Mouse (Mus musculus): ENCODE measurements around the gene Tmem163. TPM values are rescaled to one million over a fixed set of nuclear protein-coding genes. Genes with fewer than 3 reads are reported as not detected.

Tmem163 gene
- polyA plus RNA-seq, 1 experiment from 2014 or later = 54.1 TPM

- ATAC-seq (ENCODE audit: low FRiP score) = no peak
- no peaks in the 10 kb centered on the region for H3K36me3 ChIP-seq
- 29% methylated on average over 12 of the region's 12 CpGs for WGBS
- H3K4me1 ChIP-seq = peaks cover 36% of the 10 kb centered on the region
- H3K4me2 ChIP-seq = peak overlapping the region; percentile 80
- no peaks in the 10 kb centered on the region for H3K9me3 ChIP-seq (replicated peaks)
- H3K27me3 ChIP-seq (replicated peaks) = peaks cover 46% of the 10 kb centered on the region
- H3K9ac ChIP-seq (replicated peaks) = peak overlapping the region; percentile 64
- peak overlapping the region; percentile 74 for H3K27ac ChIP-seq (replicated peaks)
- H3K4me3 ChIP-seq (replicated peaks) = peak overlapping the region; percentile 62
Observed at GRCm38 (mm10) chr1:127676116-127676515, 3.2 kb downstream of the Tmem163 start.

- Histone ChIP-seq H3K4me1 (peaks cover 36% of the 10 kb centered on the region), H3K27ac (replicated peaks) (peak overlapping the region; percentile 64), H3K4me2 (peak overlapping the region; percentile 80), H3K36me3 (no peaks in the 10 kb centered on the region), H3K4me3 (replicated peaks) (peak overlapping the region; percentile 62), H3K9me3 (replicated peaks) (no peaks in the 10 kb centered on the region), H3K9ac (replicated peaks) (no peak overlapping the region), H3K27me3 (replicated peaks) (peaks cover 39% of the 10 kb centered on the region)
- no peak for ATAC-seq (ENCODE audit: low FRiP score)
- WGBS = 33% methylated on average over 1 of the region's 1 CpGs
Observed at GRCm38 (mm10) chr1:127675253-127675652, 4.1 kb downstream of the Tmem163 start.

GRCm38 (mm10) chr1:127673221-127674050 is 5.9 kb downstream of the Tmem163 start:
- Histone ChIP-seq H3K27me3 (replicated peaks) (peaks cover 29% of the 10 kb centered on the region), H3K4me2 (peak overlapping the region; percentile 34; the same call in 1 of the 2 replicates), H3K27ac (replicated peaks) (no peak overlapping the region), H3K4me3 (replicated peaks) (no peak overlapping the region), H3K9me3 (replicated peaks) (no peaks in the 10 kb centered on the region), H3K36me3 (no peaks in the 10 kb centered on the region), H3K9ac (replicated peaks) (no peak overlapping the region), H3K4me1 (peaks cover 24% of the 10 kb centered on the region)
- ATAC-seq (ENCODE audit: low FRiP score) = no peak
- 73% methylated on average over 10 of the region's 10 CpGs for WGBS

GRCm38 (mm10) chr1:127668161-127668560 is 11.2 kb downstream of the Tmem163 start:
- Histone ChIP-seq H3K4me2 (no peak overlapping the region), H3K9ac (replicated peaks) (no peak overlapping the region), H3K27me3 (replicated peaks) (peaks cover 9% of the 10 kb centered on the region; the same call in 1 of the 2 replicates), H3K4me1 (no peaks in the 10 kb centered on the region), H3K4me3 (replicated peaks) (no peak overlapping the region), H3K36me3 (no peaks in the 10 kb centered on the region), H3K27ac (replicated peaks) (no peak overlapping the region), H3K9me3 (replicated peaks) (no peaks in the 10 kb centered on the region)
- no peak for ATAC-seq (ENCODE audit: low FRiP score)
- 65% methylated on average over 3 of the region's 3 CpGs for WGBS

GRCm38 (mm10) chr1:127667110-127667860 is 12.1 kb downstream of the Tmem163 start:
- WGBS = 25% methylated on average over 8 of the region's 8 CpGs
- no peak overlapping the region for H3K9ac ChIP-seq (replicated peaks)
- no peaks in the 10 kb centered on the region for H3K9me3 ChIP-seq (replicated peaks)
- H3K4me2 ChIP-seq = no peak overlapping the region
- 0 out of 2 replicates have a peak, but pooled peaks cover under 1% of the 10 kb centered on the region for H3K27me3 ChIP-seq (replicated peaks)
- no peak overlapping the region for H3K4me3 ChIP-seq (replicated peaks)
- H3K4me1 ChIP-seq = 0 out of 2 replicates have a peak, but pooled peaks cover 3% of the 10 kb centered on the region
- H3K27ac ChIP-seq (replicated peaks) = no peak overlapping the region
- no peak for ATAC-seq (ENCODE audit: low FRiP score)
- H3K36me3 ChIP-seq = no peaks in the 10 kb centered on the region

- Histone ChIP-seq H3K4me2 (no peak overlapping the region), H3K9ac (replicated peaks) (no peak overlapping the region), H3K9me3 (replicated peaks) (no peaks in the 10 kb centered on the region), H3K4me1 (peaks cover 11% of the 10 kb centered on the region), H3K36me3 (no peaks in the 10 kb centered on the region), H3K27me3 (replicated peaks) (no peaks in the 10 kb centered on the region), H3K4me3 (replicated peaks) (no peak overlapping the region), H3K27ac (replicated peaks) (no peak overlapping the region)
- 48% methylated on average over 6 of the region's 6 CpGs for WGBS
- no peak for ATAC-seq (ENCODE audit: low FRiP score)
Observed at GRCm38 (mm10) chr1:127666221-127666620, 13.1 kb downstream of the Tmem163 start.

GRCm38 (mm10) chr1:127662385-127663068 is 16.8 kb downstream of the Tmem163 start:
- Histone ChIP-seq H3K4me2 (no peak overlapping the region), H3K27ac (replicated peaks) (no peak overlapping the region), H3K9me3 (replicated peaks) (no peaks in the 10 kb centered on the region), H3K9ac (replicated peaks) (no peak overlapping the region), H3K4me3 (replicated peaks) (no peak overlapping the region), H3K4me1 (peaks cover 15% of the 10 kb centered on the region), H3K36me3 (no peaks in the 10 kb centered on the region), H3K27me3 (replicated peaks) (no peaks in the 10 kb centered on the region)
- 76% methylated on average over 13 of the region's 13 CpGs for WGBS
- ATAC-seq (ENCODE audit: low FRiP score) = no peak

- H3K4me1 ChIP-seq = peaks cover 15% of the 10 kb centered on the region
- peak overlapping the region; percentile 39 for H3K4me2 ChIP-seq
- H3K27me3 ChIP-seq (replicated peaks) = no peaks in the 10 kb centered on the region
- H3K4me3 ChIP-seq (replicated peaks) = no peak overlapping the region
- H3K36me3 ChIP-seq = no peaks in the 10 kb centered on the region
- no peaks in the 10 kb centered on the region for H3K9me3 ChIP-seq (replicated peaks)
- peak overlapping the region; percentile 77 for H3K27ac ChIP-seq (replicated peaks)
- H3K9ac ChIP-seq (replicated peaks) = 0 out of 2 replicates have a peak overlapping the region, but pooled peaks have one; percentile 29
- peak; percentile 85 for ATAC-seq (ENCODE audit: low FRiP score)
- WGBS = 23% methylated on average over 13 of the region's 13 CpGs
Observed at GRCm38 (mm10) chr1:127661118-127662012, 18.0 kb downstream of the Tmem163 start.

- no peaks in the 10 kb centered on the region for H3K36me3 ChIP-seq
- no peak for ATAC-seq (ENCODE audit: low FRiP score)
- H3K4me2 ChIP-seq = no peak overlapping the region
- H3K27me3 ChIP-seq (replicated peaks) = no peaks in the 10 kb centered on the region
- no peaks in the 10 kb centered on the region for H3K4me1 ChIP-seq
- H3K4me3 ChIP-seq (replicated peaks) = no peak overlapping the region
- H3K9ac ChIP-seq (replicated peaks) = no peak overlapping the region
- WGBS = 83% methylated on average over 2 of the region's 2 CpGs
- H3K9me3 ChIP-seq (replicated peaks) = no peaks in the 10 kb centered on the region
- H3K27ac ChIP-seq (replicated peaks) = no peak overlapping the region
Observed at GRCm38 (mm10) chr1:127651564-127651963, 27.8 kb downstream of the Tmem163 start.

GRCm38 (mm10) chr1:127642976-127643769 is 36.2 kb downstream of the Tmem163 start:
- no peak for ATAC-seq (ENCODE audit: low FRiP score)
- 87% methylated on average over 12 of the region's 12 CpGs for WGBS
- no peak overlapping the region for H3K4me2 ChIP-seq
- H3K4me1 ChIP-seq = no peaks in the 10 kb centered on the region
- H3K27ac ChIP-seq (replicated peaks) = no peak overlapping the region
- H3K9me3 ChIP-seq (replicated peaks) = no peaks in the 10 kb centered on the region
- no peaks in the 10 kb centered on the region for H3K27me3 ChIP-seq (replicated peaks)
- H3K36me3 ChIP-seq = no peaks in the 10 kb centered on the region
- H3K9ac ChIP-seq (replicated peaks) = no peak overlapping the region
- H3K4me3 ChIP-seq (replicated peaks) = no peak overlapping the region
